Mouse (Mus musculus): ENCODE results near the gene Htra3. TPM values are rescaled to one million over a fixed set of nuclear protein-coding genes. Genes with fewer than 3 reads are reported as not detected.

The Htra3 gene
- total RNA-seq, 2 experiments from 2014 or later = 116 to 131 TPM

DNA sequence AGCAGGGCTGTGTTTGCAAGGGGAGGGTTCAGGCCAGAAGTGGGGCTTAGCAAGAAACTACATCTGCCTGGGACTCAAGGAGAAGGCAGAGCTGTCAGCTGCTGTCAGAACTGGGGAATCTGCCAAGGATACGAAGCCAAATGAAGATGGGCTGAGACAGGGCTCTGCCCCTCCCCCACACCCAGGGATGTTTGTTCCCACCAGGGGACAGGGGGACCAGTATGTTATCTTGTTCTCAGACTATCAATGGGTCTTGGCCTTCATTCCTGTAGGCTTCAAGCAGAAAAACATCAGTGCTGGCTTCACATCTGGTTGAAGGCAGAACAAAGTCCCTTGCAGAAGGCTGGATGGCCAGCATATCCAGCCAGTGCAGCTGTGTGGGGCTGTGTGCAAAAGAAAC lies 50.9 kb downstream of the Htra3 start:
- intact Hi-C loops (cut with DNase I) = no loop called here
- peak; percentile 83 for DNase-seq (ENCODE audit: low spot score)

GRCm38 (mm10) chr5:35627307-35627840 lies 52.2 kb downstream of the Htra3 start:
- no peak for DNase-seq (ENCODE audit: low spot score)
- intact Hi-C loops (cut with DNase I) = no loop called here

- intact Hi-C loops (cut with DNase I) = no loop called here
- DNase-seq (ENCODE audit: low spot score) = no peak
These were observed 53.2 kb downstream of the Htra3 start for GRCm38 (mm10) chr5:35626408-35626807.

- intact Hi-C loops (cut with DNase I) = no loop called here
These were observed 54.8 kb downstream of the Htra3 start for GRCm38 (mm10) chr5:35624751-35625239.

GRCm38 (mm10) chr5:35623831-35624230 lies 55.8 kb downstream of the Htra3 start:
- intact Hi-C loops (cut with DNase I) = no loop called here
- DNase-seq (ENCODE audit: low spot score) = no peak

More at GRCm38 (mm10) chr5:35624751-35625239, 54.8 kb downstream of the Htra3 start:
- peak; percentile 86 for DNase-seq (ENCODE audit: low spot score)

DNA sequence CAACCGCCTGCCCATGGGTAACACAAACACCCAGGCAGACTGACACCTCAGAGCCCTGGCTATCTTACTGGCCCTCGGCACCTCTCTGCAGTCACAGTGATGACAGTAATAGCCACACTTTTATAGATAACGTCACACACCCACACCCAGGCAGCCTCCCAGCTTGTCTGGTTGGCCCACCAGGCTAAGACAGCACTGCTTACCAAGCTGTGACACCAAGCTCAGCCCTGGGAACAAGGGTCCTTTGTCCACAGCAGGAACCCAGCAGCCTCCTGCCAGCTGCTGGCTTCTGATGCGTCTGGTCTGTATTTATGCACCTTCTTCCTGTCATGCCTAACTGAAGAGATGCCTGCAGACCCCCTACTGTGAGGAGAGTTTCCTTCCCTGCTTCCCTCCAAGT lies 58.5 kb downstream of the Htra3 start:
- intact Hi-C loops (cut with DNase I) = no loop called here

GRCm38 (mm10) chr5:35616943-35617342 lies 62.6 kb downstream of the Htra3 start:
- intact Hi-C loops (cut with DNase I) = no loop called here
- no peak for DNase-seq (ENCODE audit: low spot score)

More for the DNA sequence above, 58.5 kb downstream of the Htra3 start:
- DNase-seq (ENCODE audit: low spot score) = no peak

- no peak for DNase-seq (ENCODE audit: low spot score)
- intact Hi-C loops (cut with DNase I) = no loop called here
These were observed 66.9 kb downstream of the Htra3 start for GRCm38 (mm10) chr5:35612722-35613121.

- intact Hi-C loops (cut with DNase I) = no loop called here
These were observed 67.7 kb downstream of the Htra3 start for GRCm38 (mm10) chr5:35611900-35612299.

DNA sequence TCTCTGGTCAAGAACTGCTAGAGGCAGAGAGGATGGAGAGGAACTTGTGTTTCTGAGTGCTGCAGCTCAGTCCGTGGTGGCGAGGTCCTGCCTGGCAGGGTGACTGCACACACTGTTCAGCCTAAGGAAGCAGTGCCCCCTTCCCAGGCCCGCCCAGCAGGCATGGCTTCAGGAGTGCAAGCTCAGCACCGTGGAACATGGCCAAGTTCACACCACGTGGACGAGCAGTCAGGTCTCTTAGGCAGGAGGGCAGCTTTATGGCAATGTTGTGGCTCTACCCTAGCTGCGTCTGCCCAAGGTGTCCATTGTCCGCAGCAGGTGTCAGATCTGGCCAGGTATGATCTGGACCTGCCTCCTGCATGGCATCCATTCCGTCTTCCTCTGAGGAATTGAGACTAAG lies 68.4 kb downstream of the Htra3 start:
- DNase-seq (ENCODE audit: low spot score) = no peak
- intact Hi-C loops (cut with DNase I) = no loop called here

More at GRCm38 (mm10) chr5:35611900-35612299, 67.7 kb downstream of the Htra3 start:
- DNase-seq (ENCODE audit: low spot score) = no peak

DNA sequence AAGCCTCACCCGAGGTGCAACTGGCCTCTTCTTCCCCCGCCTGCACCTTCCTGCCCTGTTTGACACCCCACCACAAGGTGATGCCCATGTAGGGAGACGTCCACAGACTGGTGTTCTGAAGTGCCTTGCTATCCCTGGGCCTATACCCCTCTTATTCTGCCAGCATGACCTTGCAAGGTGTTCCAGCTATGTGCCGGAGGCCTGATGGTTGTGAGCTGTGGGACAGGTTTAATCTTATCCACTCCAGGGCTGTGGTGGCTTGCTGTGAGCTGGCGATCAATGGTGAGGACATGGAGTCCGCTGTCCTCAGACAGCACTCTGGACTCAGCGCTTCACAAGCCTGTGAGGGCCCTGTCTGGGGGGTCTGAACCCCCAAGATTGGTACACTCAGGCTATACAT lies 69.2 kb downstream of the Htra3 start:
- no peak for DNase-seq (ENCODE audit: low spot score)
- intact Hi-C loops (cut with DNase I) = no loop called here

- intact Hi-C loops (cut with DNase I) = no loop called here
These were observed 69.6 kb downstream of the Htra3 start for GRCm38 (mm10) chr5:35609971-35610370.

GRCm38 (mm10) chr5:35609381-35609780 lies 70.2 kb downstream of the Htra3 start:
- DNase-seq (ENCODE audit: low spot score) = peak; percentile 71
- intact Hi-C loops (cut with DNase I) = no loop called here

More at GRCm38 (mm10) chr5:35609971-35610370, 69.6 kb downstream of the Htra3 start:
- no peak for DNase-seq (ENCODE audit: low spot score)

DNA sequence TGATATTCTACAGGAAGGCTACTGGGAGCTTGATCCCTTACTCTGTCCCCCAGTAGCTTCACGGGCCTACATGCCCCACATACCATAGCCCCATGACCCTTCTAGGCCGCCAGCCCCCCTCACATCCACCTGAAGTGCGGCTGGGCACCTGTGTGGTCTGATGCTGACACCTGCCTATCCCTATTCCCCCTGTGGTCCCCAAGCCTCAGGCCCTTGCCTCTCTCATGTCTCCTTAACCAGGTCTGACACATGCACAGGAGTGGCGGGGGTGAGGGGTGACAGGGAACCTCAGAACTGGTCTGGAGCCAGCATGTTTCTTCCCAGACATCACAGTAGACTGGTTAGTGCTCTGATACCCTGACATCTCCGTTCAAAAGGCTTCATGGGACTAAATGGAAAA lies 71.0 kb downstream of the Htra3 start:
- DNase-seq (ENCODE audit: low spot score) = no peak
- intact Hi-C loops (cut with DNase I) = no loop called here

- DNase-seq (ENCODE audit: low spot score) = peak; percentile 40
- intact Hi-C loops (cut with DNase I) = no loop called here
These were observed 71.8 kb downstream of the Htra3 start for GRCm38 (mm10) chr5:35607784-35608183.

GRCm38 (mm10) chr5:35606800-35607199 lies 72.8 kb downstream of the Htra3 start:
- DNase-seq (ENCODE audit: low spot score) = no peak
- intact Hi-C loops (cut with DNase I) = no loop called here

GRCm38 (mm10) chr5:35605355-35605754 lies 74.2 kb downstream of the Htra3 start:
- no peak for DNase-seq (ENCODE audit: low spot score)
- intact Hi-C loops (cut with DNase I) = no loop called here

Other genes starting within 250 kb of the Htra3 start
- gene Cpz, start 154.1 kb downstream of the Htra3 start, total RNA-seq (2021) = under 1 TPM; 0.94 to 0.98 TPM
- 1 to 10 TPM; 1.8 to 2.6 TPM for gene Trmt44, start 104.7 kb downstream of the Htra3 start, total RNA-seq (2021)
- gene Acox3, start 96.7 kb downstream of the Htra3 start, total RNA-seq (2021) = 10 to 100 TPM; 23.3 to 27.2 TPM
- gene Sh3tc1, start 60.2 kb upstream of the Htra3 start, total RNA-seq (2021) = 10 to 100 TPM in 1 of 2 experiments, 1 to 10 TPM in 1; 9.7 to 10.5 TPM
- gene Ablim2, start 78.1 kb upstream of the Htra3 start, total RNA-seq (2021) = 10 to 100 TPM; 14.9 to 16.0 TPM
- gene Afap1, start 213.5 kb upstream of the Htra3 start, total RNA-seq (2021) = 10 to 100 TPM; 22.8 to 23.9 TPM